Mouse (Mus musculus) embryo, embryonic 10.5 days (tissue): ENCODE data around the gene Mettl7a1.
"Not testable (repeated sequence)": the region's sequence is repeated elsewhere in the genome, so short reads cannot be mapped to it uniquely, and the experiment has no call there.

Experiments
- DNase-seq: peaks from one replicate; pipeline ENCODE4 v3.0.0-alpha.2; 2015; ENCODE audit warnings: low spot score

The Mettl7a1 gene

DNA sequence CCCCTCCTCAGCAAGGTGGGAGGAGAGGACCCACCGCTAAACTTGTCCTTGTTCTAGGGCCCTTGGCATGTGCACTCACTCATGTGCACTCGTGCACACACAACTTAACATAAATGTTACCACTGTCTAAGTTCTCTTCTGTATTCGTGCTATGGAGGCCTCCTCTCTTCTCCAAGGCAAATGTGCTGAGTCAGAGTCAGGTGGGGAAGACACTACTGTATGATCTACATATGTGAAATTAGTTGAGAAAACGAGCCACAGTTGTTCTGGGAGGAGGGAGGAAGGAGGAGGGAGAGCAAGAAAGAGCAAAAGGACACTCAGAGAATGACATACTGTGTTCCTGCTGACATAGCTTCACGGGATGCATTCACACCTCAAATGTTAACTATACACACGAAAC lies 3.4 kb upstream of the Mettl7a1 start:
- no peak for DNase-seq

DNA sequence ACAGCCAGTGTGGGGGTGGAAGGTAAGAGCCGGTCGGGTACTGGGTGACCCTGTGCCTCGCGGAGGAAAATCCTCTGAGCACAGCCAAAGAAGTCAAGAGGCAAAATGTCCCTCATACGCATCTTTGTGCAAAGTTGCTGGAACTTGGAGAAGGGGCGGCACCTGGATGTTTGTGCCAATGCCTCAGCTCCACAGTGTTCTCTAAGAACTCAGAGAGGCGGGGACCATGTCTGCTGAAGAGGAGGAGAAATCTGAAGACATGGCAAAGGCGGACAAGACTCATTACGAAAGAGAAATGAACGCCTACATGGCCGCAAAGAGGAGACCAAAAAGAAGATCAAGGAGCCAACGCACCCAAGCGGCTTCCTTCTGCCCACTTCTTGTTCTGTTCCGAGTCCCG lies 2.4 kb upstream of the Mettl7a1 start:
- no peak for DNase-seq

DNA sequence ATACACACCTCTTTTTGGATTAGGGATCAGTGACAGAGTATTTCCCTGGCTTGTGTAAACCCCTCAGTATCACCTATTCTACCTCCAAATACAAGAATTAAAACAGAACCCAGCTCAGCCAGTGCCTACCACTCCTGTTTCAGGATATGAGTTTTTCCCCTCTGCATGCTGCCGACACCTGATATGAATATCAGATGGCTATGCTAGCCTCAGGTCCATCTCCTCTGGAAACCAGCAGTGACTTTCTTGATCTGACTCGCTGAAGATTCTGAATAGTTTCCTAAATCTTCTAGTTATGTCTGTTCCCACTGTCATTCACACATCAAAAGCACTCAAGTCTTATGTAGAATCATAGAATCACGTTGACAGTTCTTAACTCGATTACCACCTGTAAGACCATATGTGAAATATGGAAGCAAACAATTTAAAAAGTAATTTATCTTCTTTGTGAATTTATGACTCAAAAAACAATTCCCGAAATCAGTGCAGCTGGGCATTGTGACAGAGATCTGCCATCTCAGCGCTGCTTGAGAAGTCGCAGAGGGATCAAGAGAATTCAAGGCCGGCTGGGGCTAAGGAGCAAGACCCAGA lies 417 bp upstream of the Mettl7a1 start:
- no peak for DNase-seq

DNA sequence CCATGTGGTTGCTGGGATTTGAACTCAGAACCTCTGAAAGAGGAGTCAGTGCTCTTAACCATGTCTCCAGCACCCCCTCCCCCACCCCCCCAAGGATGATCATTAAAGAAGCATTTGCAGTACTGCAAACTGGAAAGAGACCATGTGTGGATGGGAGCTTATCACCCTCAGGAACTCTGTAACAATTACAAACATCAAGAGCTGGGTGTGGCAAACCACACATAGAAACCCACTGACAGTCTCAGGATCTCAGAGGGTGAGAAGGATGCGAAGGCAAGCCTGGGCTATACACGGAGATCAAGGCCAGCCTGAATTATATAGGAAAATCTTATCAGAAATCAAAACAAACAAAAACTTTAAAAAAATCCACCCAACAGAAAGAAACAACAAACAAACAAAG lies 2.3 kb downstream of the Mettl7a1 start:
- DNase-seq = no peak

DNA sequence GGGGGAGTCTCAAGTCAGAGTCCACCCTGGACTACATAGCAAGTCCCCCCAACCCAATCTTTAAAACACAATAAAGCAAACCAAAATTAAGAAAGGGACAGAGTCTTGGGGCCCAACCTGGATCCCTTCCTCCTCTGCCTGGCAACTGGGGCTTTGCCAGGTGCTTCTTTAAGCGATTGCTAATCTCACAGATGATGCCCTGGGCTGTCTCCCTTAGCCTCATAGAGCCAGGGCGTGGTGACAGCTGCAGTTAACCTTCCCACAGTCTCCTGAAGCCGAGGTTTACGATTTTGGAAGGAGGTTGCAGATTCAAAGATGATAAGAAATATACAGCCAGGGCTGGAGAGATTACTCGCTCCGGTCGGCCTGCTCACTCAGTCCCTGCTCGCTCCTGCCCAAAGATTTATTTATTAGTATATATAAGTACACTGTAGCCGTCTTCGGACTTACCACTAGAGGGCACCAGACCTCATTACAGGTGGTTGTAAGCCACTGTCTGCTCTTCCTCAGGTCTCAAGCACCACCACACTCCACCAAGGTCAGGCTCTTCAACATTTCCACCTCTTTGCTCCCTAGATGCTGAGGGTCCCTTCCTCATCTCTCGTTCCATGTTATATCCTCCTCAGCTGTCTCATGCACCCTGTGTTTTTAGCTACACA lies 3.6 kb downstream of the Mettl7a1 start:
- peak; percentile 67 for DNase-seq

DNA sequence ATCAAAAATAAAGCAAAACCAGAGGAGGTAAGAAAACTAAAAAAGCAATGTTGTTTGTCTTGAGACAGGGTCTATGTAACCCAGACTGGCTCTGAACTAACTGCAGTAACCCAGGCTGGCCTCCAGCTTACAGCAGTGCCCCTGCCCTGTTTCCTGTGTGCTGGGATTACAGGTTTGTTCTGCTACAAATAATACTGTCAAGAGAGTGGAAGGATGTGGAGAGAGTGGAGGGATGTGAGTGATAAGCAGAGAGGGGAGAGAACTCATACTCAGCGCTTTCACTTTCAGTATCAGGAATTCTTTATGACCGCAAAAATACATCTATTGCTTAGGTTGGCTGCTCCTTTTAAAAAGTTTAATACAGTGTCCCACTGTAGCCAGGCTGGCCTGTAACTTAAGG lies 8.4 kb downstream of the Mettl7a1 start:
- no peak for DNase-seq

DNA sequence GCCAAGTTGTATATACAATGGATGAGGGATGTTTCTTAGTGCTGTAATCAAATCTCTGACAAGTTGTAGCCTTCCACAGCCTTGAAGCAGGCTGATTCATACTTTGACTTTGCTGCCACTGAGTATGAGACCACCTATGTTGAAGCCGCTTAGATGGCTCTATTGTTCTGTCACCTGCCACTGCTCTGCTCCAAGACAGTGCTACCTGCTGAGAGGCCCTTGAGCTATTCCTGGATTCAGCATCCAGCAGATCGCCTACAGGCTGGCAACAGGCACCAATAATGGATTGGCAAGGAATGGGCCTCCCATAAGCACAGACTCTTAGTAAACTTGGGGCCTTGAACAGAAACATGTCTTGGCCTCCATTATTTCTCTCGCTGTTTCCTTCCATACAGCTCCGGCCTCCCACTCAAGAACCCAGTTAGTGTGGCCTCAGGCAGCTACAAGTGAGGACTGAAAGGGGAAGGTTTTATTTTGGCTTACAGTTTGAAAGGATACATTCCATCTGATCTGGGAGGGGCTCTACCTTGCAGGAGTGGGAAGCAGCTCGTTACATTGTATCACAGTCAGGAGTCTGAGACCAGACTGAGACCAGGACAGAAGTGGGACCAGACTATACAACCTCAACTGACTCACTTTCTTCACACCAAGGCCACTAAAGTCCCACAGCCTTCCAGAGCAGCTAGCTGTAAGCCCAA lies 10.7 kb downstream of the Mettl7a1 start:
- DNase-seq = no peak

DNA sequence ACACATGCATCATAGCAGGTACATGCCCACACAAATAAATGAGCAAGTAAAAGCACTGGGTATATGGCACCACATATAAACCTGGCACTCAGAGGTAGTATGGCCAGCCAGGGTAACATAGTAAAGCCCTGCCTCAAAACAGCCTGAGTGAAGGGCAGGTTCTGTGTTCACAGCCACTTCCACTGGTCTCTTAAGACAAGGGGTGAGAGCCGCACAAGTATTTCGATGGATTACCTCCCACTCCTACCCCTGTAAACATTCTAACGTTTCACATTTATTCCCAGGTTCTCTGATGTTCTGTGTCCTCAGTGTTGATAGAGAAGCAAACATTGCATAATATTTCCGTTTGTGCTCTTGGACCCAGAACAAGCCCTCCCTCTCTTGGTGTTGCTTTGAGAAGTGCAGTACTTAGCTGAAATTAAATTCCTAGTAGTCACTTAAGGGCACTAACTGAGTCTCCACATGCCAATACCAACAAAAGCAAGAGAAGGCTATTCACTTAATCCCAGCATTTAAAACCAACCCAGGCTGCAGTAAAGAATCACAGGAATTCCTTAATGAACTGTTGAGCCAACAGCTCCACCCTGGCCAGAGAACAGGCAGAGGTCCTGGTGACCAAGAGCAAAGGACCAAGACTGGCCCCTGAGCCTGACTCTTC lies 14.2 kb downstream of the Mettl7a1 start:
- not testable (repeated sequence) for DNase-seq

DNA sequence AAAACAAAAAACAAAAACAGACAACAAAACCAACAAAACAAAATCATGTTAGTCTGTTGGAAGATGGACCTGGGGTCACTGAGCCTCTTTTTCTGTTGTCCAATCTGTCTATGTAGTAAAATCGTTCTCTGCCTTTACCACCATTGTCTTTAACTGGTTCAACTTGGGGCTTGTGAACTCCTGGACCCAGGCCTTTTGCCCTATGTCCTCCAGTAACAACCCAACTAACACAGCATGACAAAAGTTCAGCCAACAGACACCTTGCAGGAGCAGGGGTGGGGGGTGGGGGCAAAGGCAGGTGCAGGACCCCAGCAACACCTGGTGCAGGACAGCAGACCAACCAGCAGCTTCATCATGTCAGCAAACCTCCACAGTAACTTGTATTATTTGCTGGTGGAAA lies 15.9 kb downstream of the Mettl7a1 start:
- no peak for DNase-seq

DNA sequence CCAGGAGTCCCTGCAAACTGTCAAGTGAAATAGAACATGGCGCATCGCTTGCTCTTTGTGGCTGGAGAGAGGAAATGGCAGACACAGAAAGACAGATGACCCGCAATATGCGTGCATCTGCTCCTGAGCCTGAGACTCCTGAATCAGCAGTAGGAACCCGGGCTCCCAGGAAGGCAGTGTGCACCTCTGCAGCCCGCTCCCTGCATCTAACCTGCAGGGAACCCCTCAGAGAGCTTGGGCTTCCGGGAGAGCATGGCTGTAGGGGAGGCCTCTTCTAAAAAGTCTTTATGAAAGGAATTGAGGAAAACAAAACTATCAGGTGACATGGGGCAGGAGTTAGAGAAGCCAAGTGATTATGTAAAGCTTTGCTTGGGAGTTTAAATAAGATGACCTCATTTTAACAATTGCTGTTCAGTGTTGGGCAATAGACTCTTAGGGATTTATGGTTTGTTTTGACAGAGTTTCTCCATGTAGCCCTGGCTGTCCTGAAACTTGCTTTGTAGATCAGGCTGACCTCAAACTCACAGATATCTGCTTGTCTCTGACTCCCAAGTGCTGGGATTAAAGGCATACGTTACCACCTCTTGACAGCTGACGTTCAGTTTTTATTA lies 16.5 kb downstream of the Mettl7a1 start:
- DNase-seq = no peak

DNA sequence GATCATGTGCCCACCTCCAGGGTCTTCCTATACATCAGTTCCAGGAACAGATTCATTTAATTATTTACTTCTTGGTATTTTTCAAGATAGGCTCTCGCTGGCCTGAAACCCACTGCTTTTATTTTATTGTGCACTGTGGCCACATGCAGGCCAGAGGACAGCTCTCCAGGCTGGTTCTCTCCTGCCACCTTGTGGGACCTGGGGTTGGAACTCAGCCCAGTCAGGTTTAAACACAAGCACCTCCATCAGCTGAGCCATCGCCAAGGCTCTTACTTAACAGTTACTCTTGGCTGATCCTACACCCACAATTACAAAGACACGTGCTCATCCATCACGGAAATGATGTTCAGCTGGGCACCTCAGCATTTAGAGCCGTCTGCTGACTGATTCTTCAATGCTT lies 17.2 kb downstream of the Mettl7a1 start:
- peak; percentile 32 for DNase-seq

DNA sequence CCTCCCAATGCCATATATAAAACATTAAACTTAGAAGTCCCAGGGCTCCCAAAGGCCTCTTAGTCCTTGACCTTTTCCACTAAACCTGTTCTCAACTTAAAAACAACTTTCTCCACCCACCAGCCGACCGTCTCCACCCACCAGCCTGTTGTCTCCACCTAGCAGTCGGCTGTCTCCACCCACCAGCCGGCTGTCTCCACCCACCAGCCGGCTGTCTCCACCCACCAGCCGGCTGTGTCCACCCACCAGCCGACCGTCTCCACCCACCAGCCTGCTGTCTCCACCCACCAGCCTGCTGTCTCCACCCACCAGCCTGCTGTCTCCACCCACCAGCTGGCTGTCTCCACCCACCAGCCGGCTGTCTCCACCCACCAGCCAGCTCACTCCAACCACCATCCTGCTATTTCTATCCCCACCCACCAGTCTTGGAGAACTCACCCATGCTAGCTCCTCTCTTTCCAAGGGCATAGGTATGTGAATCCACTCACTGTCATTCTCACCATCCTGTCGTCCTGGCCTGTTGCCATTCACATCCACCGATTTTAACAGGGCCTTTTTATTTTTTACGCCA lies 20.2 kb downstream of the Mettl7a1 start:
- no peak for DNase-seq

DNA sequence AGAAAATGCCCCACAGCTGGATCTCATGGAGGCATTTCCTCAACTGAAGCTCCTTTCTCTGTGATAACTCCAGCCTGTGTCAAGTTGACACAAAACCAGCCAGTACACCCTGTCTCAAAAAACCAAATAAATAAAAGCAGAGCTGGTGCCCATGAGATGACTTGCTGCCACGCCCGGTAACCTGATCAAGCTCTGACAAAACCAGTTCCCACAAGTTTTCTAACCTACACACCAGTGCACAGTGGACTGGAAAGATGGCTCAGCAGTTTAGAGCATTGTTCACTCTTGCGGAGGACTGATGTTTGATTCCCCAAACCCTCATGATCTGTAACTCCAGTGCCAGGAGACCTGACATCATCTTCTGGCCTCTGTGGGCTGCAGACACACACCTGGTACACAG lies 21.3 kb downstream of the Mettl7a1 start:
- no peak for DNase-seq

DNA sequence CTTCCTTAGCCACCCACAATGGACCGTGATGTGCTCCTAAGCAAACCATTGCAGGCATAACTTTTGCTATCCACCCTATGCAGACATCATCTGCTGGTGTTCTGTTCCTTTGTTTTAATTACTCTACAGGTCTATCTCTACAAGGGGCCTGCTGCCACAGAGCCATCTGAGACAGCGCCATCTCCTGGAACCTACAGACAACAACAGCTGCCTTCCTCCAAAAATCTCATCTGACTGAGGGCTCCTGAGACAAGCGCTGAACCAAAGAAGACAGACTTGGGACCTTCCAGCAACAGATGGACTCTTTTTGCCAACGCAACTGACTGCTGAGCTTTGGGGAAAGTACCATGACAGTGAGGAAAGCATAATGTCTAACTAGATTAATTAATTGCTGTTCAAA lies 24.1 kb downstream of the Mettl7a1 start:
- DNase-seq = not testable (repeated sequence)

DNA sequence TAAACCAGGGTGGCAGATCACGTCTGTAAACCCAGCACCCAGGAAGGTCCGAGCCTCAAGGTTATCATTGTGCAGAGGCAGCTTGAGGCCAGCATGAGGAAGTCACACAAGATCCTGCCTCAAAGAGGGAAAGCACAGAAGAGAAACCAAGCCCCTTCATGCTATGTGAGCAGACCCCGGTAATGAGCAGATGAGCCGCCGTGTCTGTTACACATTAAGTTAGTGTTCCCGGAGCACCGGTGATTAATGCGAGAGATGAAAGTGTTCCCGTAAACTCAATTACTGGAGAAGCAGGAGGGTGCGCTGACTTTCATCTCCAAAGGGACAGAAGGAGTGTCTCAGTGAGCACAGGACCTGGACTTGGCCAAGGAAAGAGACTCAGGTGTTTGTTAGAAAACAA lies 25.4 kb downstream of the Mettl7a1 start:
- DNase-seq = not testable (repeated sequence)

DNA sequence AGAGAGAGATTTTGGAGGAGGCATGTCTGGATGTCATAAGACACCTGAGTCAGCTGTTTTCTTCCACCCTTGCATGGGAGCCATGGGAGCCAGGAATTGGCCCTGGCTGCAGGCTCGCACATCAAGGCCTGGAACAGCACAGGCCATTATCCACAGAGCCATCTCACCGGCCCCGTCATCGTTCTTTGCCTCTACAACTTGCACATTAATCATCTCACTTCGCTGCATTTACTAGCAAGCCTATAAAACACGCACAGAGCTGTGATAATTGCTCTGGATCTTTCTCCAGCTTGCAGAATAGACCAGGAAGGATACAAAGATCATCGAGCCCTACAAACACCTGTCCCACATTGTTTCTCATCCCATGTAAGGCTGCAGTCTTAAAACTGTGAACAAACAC lies 26.8 kb downstream of the Mettl7a1 start:
- DNase-seq = no peak

DNA sequence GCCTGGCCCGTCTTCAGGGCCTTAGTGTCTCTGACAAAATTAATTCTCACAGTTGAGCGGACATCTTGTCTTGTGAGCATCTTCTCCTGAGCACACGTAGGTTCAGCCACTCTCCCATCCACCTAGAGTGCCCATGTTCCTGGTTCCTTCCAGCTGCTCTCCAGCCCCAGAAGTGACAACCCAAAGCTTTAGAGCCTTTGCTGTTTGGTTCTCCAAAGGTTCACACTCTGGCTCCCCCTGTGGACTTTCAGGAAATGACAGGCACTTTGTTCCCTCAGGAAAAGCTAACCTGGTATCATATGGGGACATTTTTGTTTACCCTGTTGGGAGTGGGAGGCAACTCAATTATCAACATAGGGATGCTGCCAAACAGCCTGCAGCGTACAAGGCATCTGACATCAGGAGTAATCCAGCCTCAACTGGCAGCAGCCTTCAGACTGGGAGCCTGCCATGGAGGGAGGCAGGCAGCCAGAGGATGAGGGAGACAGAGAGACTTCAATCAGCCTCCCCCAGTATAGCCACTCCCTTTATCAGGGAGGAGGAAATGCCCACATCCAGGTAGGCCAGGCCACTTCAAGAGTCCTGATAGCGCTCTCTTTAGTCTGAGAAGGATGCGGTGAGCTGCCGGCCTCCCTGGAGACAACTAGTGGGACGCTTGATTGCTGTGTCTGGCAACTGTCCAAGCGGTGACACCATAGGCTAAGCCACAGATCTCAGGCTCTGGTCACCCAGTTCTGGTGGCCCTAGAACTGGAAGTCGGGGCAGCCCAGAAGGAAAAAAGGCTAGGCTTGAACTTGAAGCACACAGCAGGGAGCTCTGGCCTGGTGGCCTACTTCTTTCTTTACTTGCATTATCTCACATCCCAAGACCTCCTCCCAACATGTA lies 28.4 kb downstream of the Mettl7a1 start:
- DNase-seq = not testable (repeated sequence)

DNA sequence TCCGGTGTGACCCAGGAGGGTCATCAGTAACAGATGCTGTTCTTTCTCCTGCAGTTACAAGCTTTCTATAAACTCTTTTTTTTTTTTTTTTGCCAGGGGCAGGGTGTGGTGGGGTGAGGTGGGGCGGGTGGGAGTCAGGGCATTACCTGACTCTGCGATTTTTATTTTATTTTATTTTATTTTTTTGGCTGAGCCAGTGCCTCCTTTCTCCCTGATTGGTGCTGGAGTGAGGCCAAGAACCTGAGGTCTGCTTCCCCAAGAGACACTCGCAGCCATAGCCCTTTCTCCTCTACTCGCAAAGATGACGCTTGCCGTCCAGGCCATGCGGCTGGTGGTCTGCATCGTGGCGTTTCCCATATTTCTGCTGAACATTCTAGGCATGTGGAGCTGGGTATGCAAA lies 30.7 kb downstream of the Mettl7a1 start, which contains the start of gene Mettl7a3:
Gene Mettl7a3, plus strand, starts transcription at position 301 of the 400 bp plus-strand sequence.
- no peak for DNase-seq

DNA sequence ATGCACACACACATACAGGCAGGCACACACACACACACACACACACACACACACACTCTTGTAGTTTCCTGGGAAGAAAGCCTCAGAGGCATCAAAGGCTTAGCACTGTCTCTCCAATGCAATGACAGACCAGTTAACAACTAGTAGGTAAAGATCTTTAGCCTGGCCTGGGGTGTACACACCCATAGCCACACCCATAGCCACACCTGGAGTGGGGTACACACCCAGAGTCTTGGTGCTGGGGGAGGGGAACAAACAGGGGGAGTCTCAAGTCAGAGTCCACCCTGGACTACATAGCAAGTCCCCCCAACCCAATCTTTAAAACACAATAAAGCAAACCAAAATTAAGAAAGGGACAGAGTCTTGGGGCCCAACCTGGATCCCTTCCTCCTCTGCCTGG lies 33.4 kb downstream of the Mettl7a1 start:
- DNase-seq = not testable (repeated sequence)

DNA sequence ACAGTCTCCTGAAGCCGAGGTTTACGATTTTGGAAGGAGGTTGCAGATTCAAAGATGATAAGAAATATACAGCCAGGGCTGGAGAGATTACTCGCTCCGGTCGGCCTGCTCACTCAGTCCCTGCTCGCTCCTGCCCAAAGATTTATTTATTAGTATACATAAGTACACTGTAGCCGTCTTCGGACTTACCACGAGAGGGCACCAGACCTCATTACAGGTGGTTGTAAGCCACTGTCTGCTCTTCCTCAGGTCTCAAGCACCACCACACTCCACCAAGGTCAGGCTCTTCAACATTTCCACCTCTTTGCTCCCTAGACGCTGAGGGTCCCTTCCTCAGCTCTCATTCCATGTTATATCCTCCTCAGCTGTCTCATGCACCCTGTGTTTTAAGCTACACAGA lies 33.9 kb downstream of the Mettl7a1 start:
- DNase-seq = peak; percentile 58
